In genomic region chr13:59146616-59147015, GRCm38 (mm10) we compare ENCODE assay signal across 17 mouse cellular contexts.
DNase-seq lines count a peak whose midpoint lies in the region; ATAC-seq lines count a peak whose summit lies in the region.
"Had no signal": no experiment of that assay in that cellular context is flagged by ENCODE, and none has a peak within 500 bp of the region (broad histone marks: within the 10 kb centered on the region; RNA-seq: fewer than 3 reads in every experiment).

No protein-coding gene starts in this region.

- peak overlapping the region; percentile 11; the same call in 1 of the 2 replicates for H3K27ac ChIP-seq in neural tube, embryonic 11.5 days (ENCODE audit: low read depth, low read length)
- no peak overlapping the region for H3K27ac ChIP-seq in neural tube, embryonic 15.5 days (replicated peaks)
- peak overlapping the region; percentile 87 for H3K27ac ChIP-seq in forebrain, embryonic 16.5 days (ENCODE audit: low read length)
- H3K27ac ChIP-seq in hindbrain, embryonic 15.5 days (replicated peaks) = peak overlapping the region; percentile 82
- H3K27ac ChIP-seq: embryonic facial prominence, embryonic 15.5 days; liver, embryonic 13.5 days; lung, embryonic 15.5 days; macrophage had no signal

- no peak overlapping the region for H3K9ac ChIP-seq in neural tube, embryonic 11.5 days (ENCODE audit: low read length)
- H3K9ac ChIP-seq in neural tube, embryonic 15.5 days (replicated peaks) = no peak overlapping the region
- no peak overlapping the region for H3K9ac ChIP-seq in forebrain, embryonic 16.5 days (replicated peaks; ENCODE audit: low read depth, low read length)
- no peak overlapping the region for H3K9ac ChIP-seq in hindbrain, embryonic 15.5 days
- H3K9ac ChIP-seq: embryonic facial prominence, embryonic 15.5 days; liver, embryonic 13.5 days; lung, embryonic 15.5 days had no signal

- H3K4me1 ChIP-seq in neural tube, embryonic 11.5 days (ENCODE audit: control insufficient read depth, insufficient read depth, low read length) = peaks cover 3% of the 10 kb centered on the region; the same call in 1 of the 2 replicates
- H3K4me1 ChIP-seq in neural tube, embryonic 15.5 days = peaks cover 35% of the 10 kb centered on the region
- peaks cover 49% of the 10 kb centered on the region for H3K4me1 ChIP-seq in forebrain, embryonic 16.5 days (replicated peaks; ENCODE audit: control insufficient read depth, insufficient read depth, low read length)
- H3K4me1 ChIP-seq in hindbrain, embryonic 15.5 days (replicated peaks) = peaks cover 40% of the 10 kb centered on the region
- H3K4me1 ChIP-seq: embryonic facial prominence, embryonic 15.5 days; liver, embryonic 13.5 days; lung, embryonic 15.5 days had no signal

- no peak for DNase-seq in neural tube, embryonic 11.5 days (ENCODE audit: low spot score)
- DNase-seq in frontal cortex, postnatal 25 days (ENCODE audit: low spot score in 2 of 2) = no peak
- no peak for DNase-seq in ovary, adult 18-20 months (ENCODE audit: low spot score)
- no peak for DNase-seq in kidney, postnatal 25 days
- DNase-seq: adrenal gland, postnatal 36 days; cerebellum, adult 9-10 months; embryo, embryonic 11 days; gastrocnemius, postnatal 10 days; heart, postnatal 10 days; liver, embryonic 13.5 days; thymus, adult 2 months had no signal

- no peak overlapping the region for H3K4me2 ChIP-seq in neural tube, embryonic 11.5 days (ENCODE audit: low read depth)
- H3K4me2 ChIP-seq in neural tube, embryonic 15.5 days = no peak overlapping the region
- H3K4me2 ChIP-seq in forebrain, embryonic 16.5 days (ENCODE audit: low read length) = no peak overlapping the region
- H3K4me2 ChIP-seq in hindbrain, embryonic 15.5 days = no peak overlapping the region
- H3K4me2 ChIP-seq: embryonic facial prominence, embryonic 15.5 days; liver, embryonic 13.5 days; lung, embryonic 15.5 days had no signal

- 87% methylated on average over 7 of the region's 7 CpGs for WGBS in neural tube, embryonic 11.5 days
- WGBS in neural tube, embryonic 15.5 days = 89% methylated on average over 7 of the region's 7 CpGs
- 85% methylated on average over 7 of the region's 7 CpGs for WGBS in forebrain, embryonic 16.5 days
- WGBS in hindbrain, embryonic 15.5 days = 80% methylated on average over 7 of the region's 7 CpGs

- no peaks in the 10 kb centered on the region for H3K36me3 ChIP-seq in neural tube, embryonic 11.5 days (ENCODE audit: control insufficient read depth, insufficient read depth, low read length)
- H3K36me3 ChIP-seq in neural tube, embryonic 15.5 days = no peaks in the 10 kb centered on the region
- H3K36me3 ChIP-seq in forebrain, embryonic 16.5 days (ENCODE audit: control insufficient read depth, insufficient read depth) = no peaks in the 10 kb centered on the region
- no peaks in the 10 kb centered on the region for H3K36me3 ChIP-seq in hindbrain, embryonic 15.5 days
- H3K36me3 ChIP-seq: embryonic facial prominence, embryonic 15.5 days; liver, embryonic 13.5 days; lung, embryonic 15.5 days had no signal

- H3K4me3 ChIP-seq in neural tube, embryonic 11.5 days (ENCODE audit: low read depth, low read length) = no peak overlapping the region
- no peak overlapping the region for H3K4me3 ChIP-seq in neural tube, embryonic 15.5 days (replicated peaks)
- no peak overlapping the region for H3K4me3 ChIP-seq in forebrain, embryonic 16.5 days (replicated peaks; ENCODE audit: low read length)
- H3K4me3 ChIP-seq in hindbrain, embryonic 15.5 days = no peak overlapping the region
- H3K4me3 ChIP-seq: embryonic facial prominence, embryonic 15.5 days; liver, embryonic 13.5 days; lung, embryonic 15.5 days had no signal

- no peaks in the 10 kb centered on the region for H3K27me3 ChIP-seq in neural tube, embryonic 11.5 days (ENCODE audit: control insufficient read depth, insufficient read depth, low read length)
- H3K27me3 ChIP-seq in neural tube, embryonic 15.5 days (replicated peaks) = no peaks in the 10 kb centered on the region
- H3K27me3 ChIP-seq in forebrain, embryonic 16.5 days (replicated peaks; ENCODE audit: control insufficient read depth, insufficient read depth, low read length) = no peaks in the 10 kb centered on the region
- no peaks in the 10 kb centered on the region for H3K27me3 ChIP-seq in hindbrain, embryonic 15.5 days
- H3K27me3 ChIP-seq: embryonic facial prominence, embryonic 15.5 days; liver, embryonic 13.5 days; lung, embryonic 15.5 days had no signal

- ATAC-seq in neural tube, embryonic 11.5 days (ENCODE audit: insufficient read depth, low FRiP score, low TSS enrichment) = no peak
- no peak for ATAC-seq in neural tube, embryonic 15.5 days (ENCODE audit: low FRiP score)
- no peak for ATAC-seq in forebrain, embryonic 16.5 days
- ATAC-seq in hindbrain, embryonic 15.5 days (ENCODE audit: low FRiP score, low read depth) = no peak

- H3K9me3 ChIP-seq in neural tube, embryonic 11.5 days (ENCODE audit: control insufficient read depth, low read length) = no peaks in the 10 kb centered on the region
- no peaks in the 10 kb centered on the region for H3K9me3 ChIP-seq in neural tube, embryonic 15.5 days (replicated peaks)
- H3K9me3 ChIP-seq in forebrain, embryonic 16.5 days (ENCODE audit: control insufficient read depth, low read length) = no peaks in the 10 kb centered on the region
- no peaks in the 10 kb centered on the region for H3K9me3 ChIP-seq in hindbrain, embryonic 15.5 days
- H3K9me3 ChIP-seq: embryonic facial prominence, embryonic 15.5 days; liver, embryonic 13.5 days; lung, embryonic 15.5 days had no signal
